Mouse (Mus musculus): ENCODE measurements around the gene Ilkap. TPM values are rescaled to one million over a fixed set of nuclear protein-coding genes. Genes with fewer than 3 reads are reported as not detected.

The Ilkap gene
- polyA plus RNA-seq, 1 experiment from 2014 or later, result 172 TPM

- H3K4me1 ChIP-seq (replicated peaks; ENCODE audit: control insufficient read depth, insufficient read depth, low read length), result peaks cover 13% of the 10 kb centered on the region
Observed at GRCm38 (mm10) chr1:91411631-91412285, 13.1 kb upstream of the Ilkap start.

GRCm38 (mm10) chr1:91407819-91408218 is 9.2 kb upstream of the Ilkap start:
- Histone ChIP-seq H3K27ac (ENCODE audit: low read depth, low read length) (no peak overlapping the region), H3K36me3 (ENCODE audit: control insufficient read depth, insufficient read depth, low read length) (no peaks in the 10 kb centered on the region), H3K9me3 (ENCODE audit: control insufficient read depth, low read length) (no peaks in the 10 kb centered on the region), H3K4me1 (replicated peaks; ENCODE audit: control insufficient read depth, insufficient read depth, low read length) (peaks cover 8% of the 10 kb centered on the region), H3K4me3 (ENCODE audit: low read depth, low read length) (no peak overlapping the region), H3K27me3 (ENCODE audit: control insufficient read depth, insufficient read depth, low read length) (peaks cover 3% of the 10 kb centered on the region; the same call in 1 of the 2 replicates), H3K9ac (ENCODE audit: low read depth, low read length) (no peak overlapping the region), H3K4me2 (replicated peaks; ENCODE audit: low read depth, low read length) (no peak overlapping the region)
- ATAC-seq (ENCODE audit: low FRiP score) (no peak), DNase-seq (ENCODE audit: low spot score) (no peak)
- WGBS, result 73% methylated on average over 4 of the region's 4 CpGs

More at GRCm38 (mm10) chr1:91411631-91412285, 13.1 kb upstream of the Ilkap start:
- Histone ChIP-seq H3K4me2 (replicated peaks; ENCODE audit: low read depth, low read length) (peak overlapping the region; percentile 96), H3K27ac (ENCODE audit: low read depth, low read length) (peak overlapping the region; percentile 97), H3K36me3 (ENCODE audit: control insufficient read depth, insufficient read depth, low read length) (no peaks in the 10 kb centered on the region), H3K27me3 (ENCODE audit: control insufficient read depth, insufficient read depth, low read length) (no peaks in the 10 kb centered on the region), H3K9ac (ENCODE audit: low read depth, low read length) (peak overlapping the region; percentile 88), H3K4me3 (ENCODE audit: low read depth, low read length) (peak overlapping the region; percentile 75), H3K9me3 (ENCODE audit: control insufficient read depth, low read length) (no peaks in the 10 kb centered on the region)
- ATAC-seq (ENCODE audit: low FRiP score) (no peak), DNase-seq (ENCODE audit: low spot score) (no peak)
- WGBS, result 56% methylated on average over 8 of the region's 8 CpGs

GRCm38 (mm10) chr1:91405406-91406169 is 7.0 kb upstream of the Ilkap start:
- Histone ChIP-seq H3K27me3 (ENCODE audit: control insufficient read depth, insufficient read depth, low read length) (peaks cover 3% of the 10 kb centered on the region; the same call in 1 of the 2 replicates), H3K9me3 (ENCODE audit: control insufficient read depth, low read length) (no peaks in the 10 kb centered on the region), H3K4me1 (replicated peaks; ENCODE audit: control insufficient read depth, insufficient read depth, low read length) (no peaks in the 10 kb centered on the region), H3K4me2 (replicated peaks; ENCODE audit: low read depth, low read length) (no peak overlapping the region), H3K4me3 (ENCODE audit: low read depth, low read length) (no peak overlapping the region), H3K9ac (ENCODE audit: low read depth, low read length) (no peak overlapping the region), H3K36me3 (ENCODE audit: control insufficient read depth, insufficient read depth, low read length) (no peaks in the 10 kb centered on the region), H3K27ac (ENCODE audit: low read depth, low read length) (no peak overlapping the region)
- 60% methylated on average over 23 of the region's 23 CpGs for WGBS
- ATAC-seq (ENCODE audit: low FRiP score) (no peak), DNase-seq (ENCODE audit: low spot score) (no peak)

GRCm38 (mm10) chr1:91404976-91405375 is 6.4 kb upstream of the Ilkap start:
- Histone ChIP-seq H3K4me3 (ENCODE audit: low read depth, low read length) (no peak overlapping the region), H3K27ac (ENCODE audit: low read depth, low read length) (no peak overlapping the region), H3K36me3 (ENCODE audit: control insufficient read depth, insufficient read depth, low read length) (no peaks in the 10 kb centered on the region), H3K9me3 (ENCODE audit: control insufficient read depth, low read length) (no peaks in the 10 kb centered on the region), H3K27me3 (ENCODE audit: control insufficient read depth, insufficient read depth, low read length) (peaks cover 3% of the 10 kb centered on the region; the same call in 1 of the 2 replicates), H3K4me1 (replicated peaks; ENCODE audit: control insufficient read depth, insufficient read depth, low read length) (no peaks in the 10 kb centered on the region), H3K4me2 (replicated peaks; ENCODE audit: low read depth, low read length) (no peak overlapping the region), H3K9ac (ENCODE audit: low read depth, low read length) (no peak overlapping the region)
- no peak for DNase-seq (ENCODE audit: low spot score)
- 41% methylated on average over 1 of the region's 1 CpGs for WGBS
- no peak for ATAC-seq (ENCODE audit: low FRiP score)

GRCm38 (mm10) chr1:91397927-91398259 is 722 bp downstream of the Ilkap start:
- no peaks in the 10 kb centered on the region for H3K27me3 ChIP-seq (ENCODE audit: control insufficient read depth, insufficient read depth, low read length)
- H3K9ac ChIP-seq (ENCODE audit: low read depth, low read length), result peak overlapping the region; percentile 93
- H3K4me2 ChIP-seq (replicated peaks; ENCODE audit: low read depth, low read length), result peak overlapping the region; percentile 87
- peaks cover 9% of the 10 kb centered on the region; the same call in 1 of the 2 replicates for H3K4me1 ChIP-seq (replicated peaks; ENCODE audit: control insufficient read depth, insufficient read depth, low read length)
- H3K27ac ChIP-seq (ENCODE audit: low read depth, low read length), result no peak overlapping the region
- DNase-seq (ENCODE audit: low spot score) (no peak), ATAC-seq (ENCODE audit: low FRiP score) (no peak)
- H3K9me3 ChIP-seq (ENCODE audit: control insufficient read depth, low read length), result no peaks in the 10 kb centered on the region
- peak overlapping the region; percentile 89 for H3K4me3 ChIP-seq (ENCODE audit: low read depth, low read length)
- WGBS, result under 1% methylated on average over 12 of the region's 12 CpGs
- no peaks in the 10 kb centered on the region for H3K36me3 ChIP-seq (ENCODE audit: control insufficient read depth, insufficient read depth, low read length)

- WGBS, result 99% methylated on average over 5 of the region's 5 CpGs
- H3K4me2 ChIP-seq (replicated peaks; ENCODE audit: low read depth, low read length), result no peak overlapping the region
- DNase-seq (ENCODE audit: low spot score) (no peak), ATAC-seq (ENCODE audit: low FRiP score) (no peak)
- H3K9me3 ChIP-seq (ENCODE audit: control insufficient read depth, low read length), result no peaks in the 10 kb centered on the region
- H3K27me3 ChIP-seq (ENCODE audit: control insufficient read depth, insufficient read depth, low read length), result no peaks in the 10 kb centered on the region
- H3K4me1 ChIP-seq (replicated peaks; ENCODE audit: control insufficient read depth, insufficient read depth, low read length), result no peaks in the 10 kb centered on the region
- no peak overlapping the region for H3K4me3 ChIP-seq (ENCODE audit: low read depth, low read length)
- no peak overlapping the region for H3K27ac ChIP-seq (ENCODE audit: low read depth, low read length)
- H3K9ac ChIP-seq (ENCODE audit: low read depth, low read length), result no peak overlapping the region
- H3K36me3 ChIP-seq (ENCODE audit: control insufficient read depth, insufficient read depth, low read length), result 0 out of 2 replicates have a peak, but pooled peaks cover 6% of the 10 kb centered on the region
Observed at GRCm38 (mm10) chr1:91390369-91390768, 8.2 kb downstream of the Ilkap start.

GRCm38 (mm10) chr1:91381091-91381471 is 17.5 kb downstream of the Ilkap start:
- 94% methylated on average over 4 of the region's 4 CpGs for WGBS
- H3K9me3 ChIP-seq (ENCODE audit: control insufficient read depth, low read length), result no peaks in the 10 kb centered on the region
- peaks cover 16% of the 10 kb centered on the region; the same call in 1 of the 2 replicates for H3K36me3 ChIP-seq (ENCODE audit: control insufficient read depth, insufficient read depth, low read length)
- H3K9ac ChIP-seq (ENCODE audit: low read depth, low read length), result no peak overlapping the region
- no peak overlapping the region for H3K27ac ChIP-seq (ENCODE audit: low read depth, low read length)
- no peak overlapping the region for H3K4me3 ChIP-seq (ENCODE audit: low read depth, low read length)
- ATAC-seq (ENCODE audit: low FRiP score) (no peak), DNase-seq (ENCODE audit: low spot score) (no peak)
- no peak overlapping the region for H3K4me2 ChIP-seq (replicated peaks; ENCODE audit: low read depth, low read length)
- no peaks in the 10 kb centered on the region for H3K4me1 ChIP-seq (replicated peaks; ENCODE audit: control insufficient read depth, insufficient read depth, low read length)
- no peaks in the 10 kb centered on the region for H3K27me3 ChIP-seq (ENCODE audit: control insufficient read depth, insufficient read depth, low read length)

GRCm38 (mm10) chr1:91380453-91381090 is 18.0 kb downstream of the Ilkap start:
- DNase-seq (ENCODE audit: low spot score), result peak; percentile 90
- H3K36me3 ChIP-seq (ENCODE audit: control insufficient read depth, insufficient read depth, low read length), result peaks cover 16% of the 10 kb centered on the region; the same call in 1 of the 2 replicates
- WGBS, result 64% methylated on average over 7 of the region's 7 CpGs

More at GRCm38 (mm10) chr1:91380453-91381090, 18.0 kb downstream of the Ilkap start:
- H3K27ac ChIP-seq (ENCODE audit: low read depth, low read length), result no peak overlapping the region
- no peak overlapping the region for H3K4me3 ChIP-seq (ENCODE audit: low read depth, low read length)
- ATAC-seq (ENCODE audit: low FRiP score), result no peak
- H3K9ac ChIP-seq (ENCODE audit: low read depth, low read length), result no peak overlapping the region
- no peaks in the 10 kb centered on the region for H3K4me1 ChIP-seq (replicated peaks; ENCODE audit: control insufficient read depth, insufficient read depth, low read length)
- no peaks in the 10 kb centered on the region for H3K9me3 ChIP-seq (ENCODE audit: control insufficient read depth, low read length)
- no peaks in the 10 kb centered on the region for H3K27me3 ChIP-seq (ENCODE audit: control insufficient read depth, insufficient read depth, low read length)
- no peak overlapping the region for H3K4me2 ChIP-seq (replicated peaks; ENCODE audit: low read depth, low read length)

Data from hindbrain, embryonic 11.5 days (tissue).